Mouse (Mus musculus): ENCODE measurements at regions not wholly inside any gene's neighbourhood (a gene's known extent, or its start where the extent isn't known, plus 50 kb on each side); places are given as distances from the start of the nearest gene placed in this dataset.

- DNase-seq (ENCODE audit: extremely low read depth, insufficient read length, low spot score): no peak
Measured at GRCm38 (mm10) chr9:115858848-115859247, 50.4 kb upstream of the Gadl1 start.

Measured in 3134 (cell line).